9 mouse cellular contexts compared by ENCODE assay signal in genomic region chr9:114415701-114416100, GRCm38 (mm10). TPM values are rescaled to one million over a fixed set of nuclear protein-coding genes. Genes with fewer than 3 reads are reported as not detected.
DNase-seq lines count a peak whose midpoint lies in the region; ATAC-seq and TF ChIP-seq lines count a peak whose summit lies in the region.
"Had no signal": no experiment of that assay in that cellular context is flagged by ENCODE, and none has a peak within 500 bp of the region (broad histone marks: within the 10 kb centered on the region; RNA-seq: fewer than 3 reads in every experiment).

No protein-coding gene starts in this region.

- H3K9me3 ChIP-seq in heart, embryonic 10.5 days, result peaks cover 7% of the 10 kb centered on the region; the same call in 1 of the 2 replicates
- peaks cover 9% of the 10 kb centered on the region for H3K9me3 ChIP-seq in CH12.LX (replicated peaks; ENCODE audit: low read length)
- no peaks in the 10 kb centered on the region for H3K9me3 ChIP-seq in midbrain, postnatal 0 days (ENCODE audit: low read length)
- H3K9me3 ChIP-seq: embryonic facial prominence, embryonic 15.5 days had no signal

- intact Hi-C loops in heart, postnatal 14 days (cut with DNase I), result loop anchor here (2.0 to 5.0 kb wide), 2 partner anchors 83 to 167 kb away; no protein-coding TSS in a partner anchor
- intact Hi-C loops in left cerebral cortex, postnatal 25 days (cut with DNase I), result loop anchor here (2.0 to 5.0 kb wide), 2 partner anchors 83 to 167 kb away; no protein-coding TSS in a partner anchor

- dilution Hi-C loops in CH12.LX (cut with MboI; ENCODE audit: extremely low pct_ligation_motif_present, extremely low pct_unique_long_range_greater_than_20kb, low sequenced_read_pairs), result no loop called here

- H3K4me3 ChIP-seq in heart, embryonic 10.5 days, result no peak overlapping the region
- H3K4me3 ChIP-seq in CH12.LX (replicated peaks in 1 of 3; ENCODE audit: low read depth in 2 of 3, low read length in 2 of 3, poor library complexity in 1 of 3), result no peak overlapping the region
- H3K4me3 ChIP-seq in midbrain, postnatal 0 days (ENCODE audit: low read depth, low read length), result no peak overlapping the region
- H3K4me3 ChIP-seq: embryonic facial prominence, embryonic 15.5 days had no signal

- in situ Hi-C loops in CH12.LX (cut with MboI; ENCODE audit: low pct_ligation_motif_present, low pct_unique_long_range_greater_than_20kb, low sequenced_read_pairs), result loop anchor here (5.0 kb wide), 2 partner anchors 77 to 167 kb away; no protein-coding TSS in a partner anchor

- no peaks in the 10 kb centered on the region for H3K27me3 ChIP-seq in heart, embryonic 10.5 days (ENCODE audit: insufficient read depth, poor library complexity, severe bottlenecking)
- H3K27me3 ChIP-seq in CH12.LX (replicated peaks), result no peaks in the 10 kb centered on the region
- no peaks in the 10 kb centered on the region for H3K27me3 ChIP-seq in midbrain, postnatal 0 days (ENCODE audit: insufficient read depth, low read length)
- H3K27me3 ChIP-seq: embryonic facial prominence, embryonic 15.5 days had no signal

- peaks cover 5% of the 10 kb centered on the region; the same call in 1 of the 2 replicates for H3K4me1 ChIP-seq in heart, embryonic 10.5 days
- no peaks in the 10 kb centered on the region for H3K4me1 ChIP-seq in CH12.LX (ENCODE audit: control insufficient read depth in 1 of 2, insufficient read depth in 2 of 2)
- no peaks in the 10 kb centered on the region for H3K4me1 ChIP-seq in midbrain, postnatal 0 days (ENCODE audit: insufficient read depth, low read length)
- H3K4me1 ChIP-seq: embryonic facial prominence, embryonic 15.5 days had no signal

- TF ChIP-seq CTCF in CH12.LX (conservative IDR thresholded peaks at IDR 0.05 in 1 of 2, IDR thresholded peaks at IDR 0.05 in 1 of 2; ENCODE audit: low read depth in 2 of 2, low read length in 2 of 2), result peak; percentile 88 to 91
- peak; percentile 90 for TF ChIP-seq CTCF in midbrain, postnatal 0 days (IDR thresholded peaks at IDR 0.05)

- H3K79me2 ChIP-seq in CH12.LX (replicated peaks; ENCODE audit: control insufficient read depth, extremely low read depth, insufficient read depth, poor library complexity, severe bottlenecking), result no peaks in the 10 kb centered on the region

- TF ChIP-seq RAD21 in CH12.LX (IDR thresholded peaks at IDR 0.05; ENCODE audit: low read depth, low read length), result peak; percentile 85

- no peak for TF ChIP-seq EP300 in CH12.LX (IDR thresholded peaks at IDR 0.05; ENCODE audit: low read length)

- ATAC-seq in midbrain, postnatal 0 days (ENCODE audit: low FRiP score), result no peak

- WGBS in heart, embryonic 10.5 days, result 19% methylated on average over 11 of the region's 11 CpGs
- 24% methylated on average over 11 of the region's 11 CpGs for WGBS in midbrain, postnatal 0 days

- H3K4me2 ChIP-seq in CH12.LX (ENCODE audit: insufficient read depth, low read depth, poor library complexity, severe bottlenecking), result no peak overlapping the region
- no peak overlapping the region for H3K4me2 ChIP-seq in midbrain, postnatal 0 days (ENCODE audit: low read depth, low read length, poor library complexity, severe bottlenecking)
- H3K4me2 ChIP-seq: embryonic facial prominence, embryonic 15.5 days had no signal

- H3K27ac ChIP-seq in heart, embryonic 10.5 days, result no peak overlapping the region
- no peak overlapping the region for H3K27ac ChIP-seq in CH12.LX (ENCODE audit: insufficient read depth, low read depth)
- no peak overlapping the region for H3K27ac ChIP-seq in midbrain, postnatal 0 days (ENCODE audit: low read depth, low read length)
- H3K27ac ChIP-seq: embryonic facial prominence, embryonic 15.5 days had no signal

- H3K9ac ChIP-seq in CH12.LX (ENCODE audit: insufficient read depth, low read depth), result no peak overlapping the region
- H3K9ac ChIP-seq in midbrain, postnatal 0 days (replicated peaks; ENCODE audit: low read length, poor library complexity, severe bottlenecking), result no peak overlapping the region
- H3K9ac ChIP-seq: embryonic facial prominence, embryonic 15.5 days had no signal

- peak; percentile 28 to 62 for DNase-seq in heart, postnatal 14 days
- DNase-seq in heart, embryonic 10.5 days (ENCODE audit: low spot score), result no peak
- peak; percentile 74 for DNase-seq in CH12.LX (ENCODE audit: extremely low read depth)
- peak; percentile 44 for DNase-seq in c-Kit-positive CD71-negative TER-119-negative erythroid progenitor cells, embryonic 14.5 days (ENCODE audit: low read depth)
- peak; percentile 26 to 30 for DNase-seq in frontal cortex, postnatal 36 days (ENCODE audit: low spot score in 2 of 2)
- DNase-seq in left cerebral cortex, postnatal 25 days (ENCODE audit: low spot score in 2 of 2), result peak; percentile 27 to 42
- DNase-seq in midbrain, postnatal 0 days (ENCODE audit: low spot score), result peak; percentile 72
- DNase-seq in thymus, postnatal 0 days (ENCODE audit: low spot score), result peak; percentile 86

- peaks cover 25% of the 10 kb centered on the region for H3K36me3 ChIP-seq in heart, embryonic 10.5 days
- H3K36me3 ChIP-seq in CH12.LX (replicated peaks in 1 of 2; ENCODE audit: control insufficient read depth in 1 of 2, insufficient read depth in 1 of 2, low read length in 1 of 2), result peaks cover 25 to 69% of the 10 kb centered on the region in 2 experiments
- no peaks in the 10 kb centered on the region for H3K36me3 ChIP-seq in midbrain, postnatal 0 days (ENCODE audit: insufficient read depth, low read length)

- no peak for TF ChIP-seq POLR2A in CH12.LX (IDR thresholded peaks at IDR 0.05; ENCODE audit: low read depth, low read length)

TF ChIP-seq in CH12.LX, 34 proteins besides CTCF, POLR2A, EP300 and RAD21:
- no peak for TF ChIP-seq TCF12 (IDR thresholded peaks at IDR 0.05; ENCODE audit: low read depth, low read length)
- TF ChIP-seq RCOR1 (conservative IDR thresholded peaks at IDR 0.05; ENCODE audit: low read depth, low read length), result no peak
- TF ChIP-seq ZC3H11A (IDR thresholded peaks at IDR 0.05; ENCODE audit: low read depth, low read length), result peak; percentile 80
- TF ChIP-seq MAX (IDR thresholded peaks at IDR 0.05; ENCODE audit: low read length), result peak; percentile 23; the same call in 1 of the 2 replicates
- peak; percentile 55; the same call in 1 of the 2 replicates for TF ChIP-seq NELFE (IDR thresholded peaks at IDR 0.05; ENCODE audit: low read depth, low read length)
- no peak for TF ChIP-seq TBP (conservative IDR thresholded peaks at IDR 0.05; ENCODE audit: low read depth, low read length)
- TF ChIP-seq ETS1 (conservative IDR thresholded peaks at IDR 0.05; ENCODE audit: low read depth, low read length), result no peak
- TF ChIP-seq PAX5 (IDR thresholded peaks at IDR 0.05; ENCODE audit: low read length), result no peak
- peak; percentile 95 for TF ChIP-seq SMC3 (IDR thresholded peaks at IDR 0.05; ENCODE audit: low read depth, low read length)
- peak; percentile 17; the same call in 1 of the 2 replicates for TF ChIP-seq IRF4 (IDR thresholded peaks at IDR 0.05; ENCODE audit: low read depth, low read length)
- no peak for TF ChIP-seq ZKSCAN1 (IDR thresholded peaks at IDR 0.05; ENCODE audit: borderline replicate concordance, low read depth, low read length)

RNA-seq across cellular contexts. Expression of gene Tmppe, which starts 14.8 kb away (rescaled TPM):
- total RNA-seq in heart, postnatal 14 days (2021), result 1 to 10 TPM; 4.5 to 4.8 TPM
- polyA plus RNA-seq in heart, embryonic 10.5 days (2016; fragmentation: Nextera tagmentation; extraction: Ambion mirVana), result 11.5 and 14.6 TPM in 2 replicates
- total RNA-seq in CH12.LX (2012; rRNA removed) (8.2 and 10.4 TPM in 2 replicates), CH12.LX (2014; rRNA removed) (2.4 and 3.2 TPM in 2 replicates)
- polyA plus RNA-seq in CH12.LX (2012; ENCODE audit: insufficient read length, low read depth), result 5.7 and 7.3 TPM in 2 replicates
- total RNA-seq in left cerebral cortex, postnatal 25 days (2021), result 10 to 100 TPM in 1 of 2 experiments, 1 to 10 TPM in 1; 9.7 to 10.8 TPM
- 6.4 and 6.6 TPM in 2 replicates for total RNA-seq in midbrain, postnatal 0 days (2014; rRNA removed)
- 6.4 and 7.4 TPM in 2 replicates for polyA plus RNA-seq in midbrain, postnatal 0 days (2015; fragmentation: Nextera tagmentation; extraction: Ambion mirVana)
- 9.1 and 9.6 TPM in 2 replicates for polyA plus RNA-seq in thymus, postnatal 0 days (2015; fragmentation: Nextera tagmentation; extraction: Ambion mirVana)

RNA-seq across cellular contexts. Expression of gene Glb1, which starts 14.8 kb away (rescaled TPM):
- 10 to 100 TPM; 18.5 to 19.2 TPM for total RNA-seq in heart, postnatal 14 days (2021)
- polyA plus RNA-seq in heart, embryonic 10.5 days (2016; fragmentation: Nextera tagmentation; extraction: Ambion mirVana), result 33.5 and 45.1 TPM in 2 replicates
- total RNA-seq in CH12.LX (2012; rRNA removed) (33.9 and 40.7 TPM in 2 replicates), CH12.LX (2014; rRNA removed) (22.4 and 25.7 TPM in 2 replicates)
- 32.4 and 35.4 TPM in 2 replicates for polyA plus RNA-seq in CH12.LX (2012; ENCODE audit: insufficient read length, low read depth)
- total RNA-seq in left cerebral cortex, postnatal 25 days (2021), result 10 to 100 TPM; 22.2 to 24.4 TPM
- 29.6 and 38.0 TPM in 2 replicates for total RNA-seq in midbrain, postnatal 0 days (2014; rRNA removed)
- 32.1 and 35.3 TPM in 2 replicates for polyA plus RNA-seq in midbrain, postnatal 0 days (2015; fragmentation: Nextera tagmentation; extraction: Ambion mirVana)
- 34.7 and 35.0 TPM in 2 replicates for polyA plus RNA-seq in thymus, postnatal 0 days (2015; fragmentation: Nextera tagmentation; extraction: Ambion mirVana)

RNA-seq across cellular contexts. Expression of gene Crtap, which starts 25.2 kb away (rescaled TPM):
- 10 to 100 TPM; 35.4 to 41.3 TPM for total RNA-seq in heart, postnatal 14 days (2021)
- polyA plus RNA-seq in heart, embryonic 10.5 days (2016; fragmentation: Nextera tagmentation; extraction: Ambion mirVana), result 92.4 and 124 TPM in 2 replicates
- 13.8 and 17.8 TPM in 2 replicates for total RNA-seq in CH12.LX (2012; rRNA removed)
- 19.2 and 20.6 TPM in 2 replicates for total RNA-seq in CH12.LX (2014; rRNA removed)
- 25.2 and 27.7 TPM in 2 replicates for polyA plus RNA-seq in CH12.LX (2012; ENCODE audit: insufficient read length, low read depth)
- 1 to 10 TPM; 5.9 to 7.1 TPM for total RNA-seq in left cerebral cortex, postnatal 25 days (2021)
- total RNA-seq in midbrain, postnatal 0 days (2014; rRNA removed), result 12.6 and 21.4 TPM in 2 replicates
- 25.8 and 26.0 TPM in 2 replicates for polyA plus RNA-seq in midbrain, postnatal 0 days (2015; fragmentation: Nextera tagmentation; extraction: Ambion mirVana)
- polyA plus RNA-seq in thymus, postnatal 0 days (2015; fragmentation: Nextera tagmentation; extraction: Ambion mirVana), result 28.3 and 29.5 TPM in 2 replicates
